Mouse (Mus musculus): ENCODE results near the gene Kdelc2.

DNA sequence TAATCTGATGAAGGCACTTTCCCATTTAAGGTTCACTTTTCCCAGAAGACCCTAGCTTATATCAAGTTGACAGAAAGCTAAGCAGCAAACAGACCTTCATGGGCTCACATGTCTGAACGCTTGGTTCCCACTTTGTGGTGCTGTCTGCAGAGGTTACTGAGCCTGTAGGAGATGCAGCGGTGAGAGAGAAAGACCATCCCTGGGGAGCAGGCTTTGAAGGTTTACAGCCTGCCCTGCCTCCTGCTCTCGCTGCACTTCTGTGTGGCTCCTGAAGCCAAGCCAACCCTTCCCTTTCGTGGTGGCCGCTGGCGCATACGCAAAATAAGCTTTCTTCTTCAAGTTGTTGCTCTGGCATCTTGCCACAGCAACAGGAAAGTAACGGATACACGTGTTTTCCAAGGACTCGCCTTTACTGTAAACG lies 18.5 kb downstream of the Kdelc2 start, which contains the start of gene 4930550C14Rik:
- TF ChIP-seq ZNF384 (IDR thresholded peaks at IDR 0.05; ENCODE audit: low read depth, low read length) (no peak), HCFC1 (IDR thresholded peaks at IDR 0.05; ENCODE audit: borderline replicate concordance, insufficient read depth, low read length) (no peak), CHD2 (IDR thresholded peaks at IDR 0.05; ENCODE audit: low read depth, low read length) (no peak)

Data from ES-E14 (cell line).